Mouse (Mus musculus): ENCODE data around the gene Olfr338.
"Not testable (repeated sequence)": the region's sequence is repeated elsewhere in the genome, so short reads cannot be mapped to it uniquely, and the experiment has no call there.

Gene Olfr338

GRCm38 (mm10) chr2:36373219-36373618 lies at the start of gene Olfr338:
Gene Olfr338 (plus strand): TSS chr2:36373519.
- no peak for DNase-seq (ENCODE audit: low spot score in 2 of 2)

- DNase-seq (ENCODE audit: low spot score in 2 of 2), result not testable (repeated sequence)
These were observed 41.9 kb downstream of the Olfr338 start for GRCm38 (mm10) chr2:36415174-36415573.

GRCm38 (mm10) chr2:36415591-36415990 lies 42.3 kb downstream of the Olfr338 start:
- DNase-seq (ENCODE audit: low spot score in 2 of 2), result not testable (repeated sequence)

GRCm38 (mm10) chr2:36418647-36419046 lies 45.3 kb downstream of the Olfr338 start, which contains the start of gene Olfr339:
Gene Olfr339 (plus strand): TSS chr2:36418947.
- no peak for DNase-seq (ENCODE audit: low spot score in 2 of 2)

Measured in natural killer cell, adult 2 months (primary cell).